Mouse (Mus musculus) intestine, embryonic 15.5 days (tissue): Measurements from ENCODE around the gene Rtl8a. TPM values are rescaled to one million over a fixed set of nuclear protein-coding genes. Genes with fewer than 3 reads are reported as not detected.
"Not testable (repeated sequence)": the region's sequence is repeated elsewhere in the genome, so short reads cannot be mapped to it uniquely, and the experiment has no call there.

ENCODE experiments used
- ATAC-seq: fragments of 200-750 bp; cut with Nextera tagmentation; 2 replicates; pipeline ENCODE4 v1.8.0; 2017; ENCODE audit warnings: moderate TSS enrichment, moderate library complexity
- H3K27ac ChIP-seq: fragments of 300-500 bp; sonication (generic); 2 replicates; pipeline ENCODE4 v1.5.1; 2015; ENCODE audit warnings: mild to moderate bottlenecking, inconsistent platforms
- H3K27me3 ChIP-seq: fragments of 300-500 bp; sonication (generic); replicated peaks from 2 replicates; pipeline ENCODE4 v1.6.1; 2015; ENCODE audit warnings: inconsistent platforms
- H3K36me3 ChIP-seq: fragments of 300-500 bp; sonication (generic); 2 replicates; pipeline ENCODE4 v1.6.1; 2015; ENCODE audit warnings: inconsistent platforms
- H3K4me1 ChIP-seq: fragments of 300-500 bp; sonication (generic); replicated peaks from 2 replicates; pipeline ENCODE4 v1.6.1; 2015; ENCODE audit warnings: inconsistent platforms
- H3K4me2 ChIP-seq: fragments of 300-500 bp; sonication (generic); replicated peaks from 2 replicates; pipeline ENCODE4 v1.6.1; 2015; ENCODE audit warnings: mild to moderate bottlenecking, inconsistent platforms
- H3K4me3 ChIP-seq: fragments of 300-500 bp; sonication (generic); replicated peaks from 2 replicates; pipeline ENCODE4 v1.5.1; 2015; ENCODE audit warnings: inconsistent platforms
- H3K9ac ChIP-seq: fragments of 300-500 bp; sonication (generic); 2 replicates; pipeline ENCODE4 v1.6.1; 2015; ENCODE audit warnings: inconsistent platforms
- H3K9me3 ChIP-seq: fragments of 300-500 bp; sonication (generic); 2 replicates; pipeline ENCODE4 v1.6.1; 2016; ENCODE audit warnings: inconsistent platforms
- WGBS: fragments of 180-500 bp; shearing (Covaris S2); methylation state at CpG from one replicate; pipeline ENCODE4 v1.1.7; 2015; 5-methylcytosine and 5-hydroxymethylcytosine counted together
- polyA plus RNA-seq: library from polyadenylated mRNA; unstranded; fragments of >200 nt; fragmentation: Nextera tagmentation; extraction: Ambion mirVana; gene quantifications from 2 replicates; pipeline ENCODE4 v1.2.1, GENCODE M21; 2015

The Rtl8a gene
- 48.5 and 52.1 TPM in 2 replicates for polyA plus RNA-seq

DNA sequence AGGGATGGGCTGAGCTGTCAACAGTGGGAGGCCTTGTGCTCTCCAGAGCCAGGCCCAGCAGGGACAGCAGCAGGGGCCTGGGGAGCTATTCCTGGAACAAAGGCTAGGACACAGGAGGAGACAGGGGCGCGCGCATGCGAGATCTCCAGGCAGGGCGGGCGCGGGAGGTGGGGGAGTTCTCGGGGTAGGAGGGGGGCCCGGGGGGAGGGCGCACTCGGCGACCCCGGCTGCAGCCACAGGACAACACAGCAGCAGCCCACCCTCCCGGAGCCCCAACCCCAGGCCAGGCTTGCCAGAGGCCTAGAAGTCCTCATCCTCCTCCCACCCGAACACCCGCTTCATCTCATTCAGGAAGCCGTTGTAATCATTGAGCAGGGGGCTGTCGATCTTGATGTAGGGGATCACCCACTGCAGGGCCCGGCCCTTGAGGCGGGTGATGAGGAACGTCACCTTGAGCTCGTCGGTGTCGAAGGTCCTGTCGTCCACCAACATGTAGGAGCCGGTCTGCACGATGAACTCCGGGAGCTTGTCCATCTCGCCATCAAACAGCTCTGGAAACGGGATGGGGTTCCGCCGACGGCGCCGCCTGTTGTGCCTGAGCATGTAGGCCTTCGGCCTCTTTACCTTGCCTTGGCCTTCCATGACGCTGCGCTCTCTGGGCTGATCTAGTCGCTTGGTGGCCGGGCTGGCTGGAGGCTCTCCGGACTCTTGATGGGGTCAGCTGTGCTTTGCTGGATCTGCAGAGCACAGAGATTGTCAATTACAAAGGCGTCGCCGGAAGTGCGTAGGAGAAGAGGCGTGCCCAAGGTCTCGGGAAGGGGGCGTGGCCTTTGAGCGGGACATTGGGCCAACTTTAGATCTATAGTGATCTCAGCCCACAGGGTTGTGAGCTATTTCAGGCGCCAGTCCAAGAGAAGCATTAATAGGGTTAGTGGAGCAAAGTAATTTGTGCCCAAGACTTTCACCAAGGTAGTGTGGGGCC lies at the start of gene Rtl8a:
Rtl8a (minus strand) TSS at position 703 of the 982 bp plus-strand sequence.
- peak; percentile 96 for ATAC-seq
- WGBS = 27% methylated on average over 13 of the region's 50 CpGs
- not testable (repeated sequence) for H3K4me1 ChIP-seq, H3K36me3 ChIP-seq, H3K9ac ChIP-seq, H3K27ac ChIP-seq, H3K9me3 ChIP-seq, H3K27me3 ChIP-seq
- peak within 1 kb of the TSS; percentile 24; the same call in 1 of the 2 replicates for H3K4me3 ChIP-seq
- peak within 1 kb of the TSS; percentile 49 for H3K4me2 ChIP-seq

DNA sequence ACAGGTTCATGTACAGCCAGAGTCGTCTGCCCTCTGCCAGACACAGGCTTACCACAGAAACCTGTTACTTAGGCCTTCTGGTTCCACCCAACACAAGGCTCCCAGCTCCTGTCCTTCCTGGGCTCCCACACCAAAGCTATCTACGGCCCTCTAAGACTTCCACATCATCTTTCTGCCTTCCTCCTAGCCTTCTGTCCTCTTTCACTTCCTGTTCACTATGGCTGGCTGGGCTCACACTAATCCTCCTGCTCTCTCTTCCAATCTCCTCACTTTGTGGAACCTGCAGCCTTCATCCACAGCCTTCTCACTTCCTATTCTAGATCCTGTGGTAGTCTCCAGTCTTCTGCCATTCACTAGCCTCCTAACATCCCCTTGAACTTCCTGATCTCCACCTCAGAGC lies 49.7 kb upstream of the Rtl8a start:
- ATAC-seq = no peak
- no peaks in the 10 kb centered on the region for H3K27me3 ChIP-seq
- H3K9ac ChIP-seq = no peak overlapping the region
- no peaks in the 10 kb centered on the region for H3K36me3 ChIP-seq
- no peak overlapping the region for H3K4me2 ChIP-seq
- WGBS = 73% methylated on average over 2 of the region's 2 CpGs
- H3K4me3 ChIP-seq = no peak overlapping the region
- H3K4me1 ChIP-seq = no peaks in the 10 kb centered on the region
- H3K27ac ChIP-seq = no peak overlapping the region
- no peaks in the 10 kb centered on the region for H3K9me3 ChIP-seq

- Histone ChIP-seq H3K4me1 (no peaks in the 10 kb centered on the region), H3K9me3 (no peaks in the 10 kb centered on the region), H3K36me3 (no peaks in the 10 kb centered on the region), H3K27ac (no peak overlapping the region), H3K4me3 (no peak overlapping the region), H3K9ac (no peak overlapping the region), H3K27me3 (no peaks in the 10 kb centered on the region), H3K4me2 (no peak overlapping the region)
- 60% methylated on average over 2 of the region's 2 CpGs for WGBS
- no peak for ATAC-seq
Observed at GRCm38 (mm10) chrX:53692065-53692464, 48.6 kb upstream of the Rtl8a start.

- ATAC-seq, H3K36me3 ChIP-seq, H3K4me1 ChIP-seq, H3K9me3 ChIP-seq, H3K4me3 ChIP-seq, H3K9ac ChIP-seq, H3K4me2 ChIP-seq, H3K27ac ChIP-seq, H3K27me3 ChIP-seq: not testable (repeated sequence)
- 78% methylated on average over 2 of the region's 4 CpGs for WGBS
Observed at GRCm38 (mm10) chrX:53684676-53685075, 41.2 kb upstream of the Rtl8a start.

DNA sequence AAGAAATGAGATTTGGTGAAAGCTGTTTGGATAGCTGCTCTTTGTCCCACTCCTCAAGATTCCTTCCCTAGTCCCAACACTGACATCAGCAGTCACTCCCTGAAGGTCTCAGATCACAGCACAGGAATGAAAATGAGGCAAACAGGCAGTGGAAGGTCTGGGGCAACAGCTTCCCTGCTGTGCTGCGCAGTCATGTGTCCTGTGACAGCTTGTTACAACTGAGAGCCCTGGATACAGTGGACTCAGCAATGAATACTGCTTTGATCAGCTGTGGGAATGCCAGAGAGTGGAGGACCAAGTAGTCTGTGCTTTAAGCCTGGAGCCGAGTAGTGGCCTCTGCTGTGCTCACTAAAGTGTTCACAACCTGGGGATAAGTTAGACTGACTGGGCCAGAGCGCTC lies 39.2 kb upstream of the Rtl8a start:
- 66% methylated on average over 2 of the region's 3 CpGs for WGBS
- not testable (repeated sequence) for H3K4me1 ChIP-seq, H3K36me3 ChIP-seq, H3K27ac ChIP-seq, H3K4me3 ChIP-seq, ATAC-seq, H3K27me3 ChIP-seq, H3K9me3 ChIP-seq, H3K9ac ChIP-seq, H3K4me2 ChIP-seq

- not testable (repeated sequence) for ATAC-seq
- WGBS = 54% methylated on average over 2 of the region's 2 CpGs
Observed at GRCm38 (mm10) chrX:53676943-53677342, 33.5 kb upstream of the Rtl8a start.

DNA sequence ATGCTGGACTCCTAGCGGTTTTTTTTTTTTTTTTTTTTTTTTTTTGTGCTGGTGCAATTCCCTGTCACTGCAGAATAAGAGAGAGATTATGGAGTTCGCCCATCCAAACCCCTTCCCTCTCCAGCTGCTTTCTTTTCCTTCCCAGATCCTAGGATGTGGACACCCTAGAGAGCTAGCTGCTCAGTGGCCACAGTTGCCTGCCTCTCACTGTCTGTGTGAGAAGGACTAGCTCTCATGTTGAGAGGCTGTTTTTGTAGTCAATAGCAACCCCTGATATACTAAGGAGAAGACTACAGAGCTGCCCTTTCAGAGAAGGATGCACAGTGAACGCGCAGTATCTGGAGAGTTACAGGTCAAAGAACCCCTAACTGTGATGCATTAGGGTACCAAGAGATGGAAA lies 27.2 kb upstream of the Rtl8a start:
- WGBS = 17% methylated on average over 3 of the region's 4 CpGs
- not testable (repeated sequence) for H3K9me3 ChIP-seq, H3K27me3 ChIP-seq, H3K4me1 ChIP-seq, H3K27ac ChIP-seq, H3K36me3 ChIP-seq, ATAC-seq, H3K9ac ChIP-seq
- H3K4me2 ChIP-seq = peak overlapping the region; percentile 41
- H3K4me3 ChIP-seq = peak overlapping the region; percentile 25

More at GRCm38 (mm10) chrX:53676943-53677342, 33.5 kb upstream of the Rtl8a start:
- H3K9me3 ChIP-seq, H3K9ac ChIP-seq, H3K4me3 ChIP-seq, H3K27me3 ChIP-seq, H3K27ac ChIP-seq, H3K4me2 ChIP-seq, H3K4me1 ChIP-seq, H3K36me3 ChIP-seq: not testable (repeated sequence)

DNA sequence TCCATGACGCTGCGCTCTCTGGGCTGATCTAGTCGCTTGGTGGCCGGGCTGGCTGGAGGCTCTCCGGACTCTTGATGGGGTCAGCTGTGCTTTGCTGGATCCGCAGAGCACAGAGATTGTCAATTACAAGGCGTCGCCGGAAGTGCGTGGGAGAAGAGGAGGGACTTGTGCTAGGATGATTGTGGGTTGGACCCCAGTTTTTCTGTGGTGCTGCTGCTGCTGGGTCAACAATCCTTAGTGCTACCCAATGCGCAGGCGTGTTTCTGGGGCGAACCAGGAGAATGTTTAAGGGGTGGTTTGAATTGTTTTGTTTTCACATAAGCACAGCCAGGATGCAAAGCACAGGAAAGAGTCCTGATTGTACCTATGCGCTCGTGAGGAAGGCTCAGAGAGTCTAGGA lies 26.8 kb upstream of the Rtl8a start, which contains the start of gene Rtl8b:
Rtl8b (minus strand) TSS at position 115 of the 400 bp plus-strand sequence.
- WGBS = 22% methylated on average over 14 of the region's 15 CpGs
- H3K4me3 ChIP-seq = peak within 1 kb of the TSS; percentile 25
- H3K9me3 ChIP-seq = no peaks in the 10 kb centered on the region
- H3K27ac ChIP-seq = no peak within 1 kb of the TSS
- H3K4me1 ChIP-seq = no peaks in the 10 kb centered on the region
- no peak within 1 kb of the TSS for H3K9ac ChIP-seq
- peak within 1 kb of the TSS; percentile 41 for H3K4me2 ChIP-seq
- H3K27me3 ChIP-seq = no peaks in the 10 kb centered on the region
- peak; percentile 96 for ATAC-seq
- H3K36me3 ChIP-seq = no peaks in the 10 kb centered on the region

GRCm38 (mm10) chrX:53669557-53670270 lies 26.2 kb upstream of the Rtl8a start:
- H3K36me3 ChIP-seq, H3K9me3 ChIP-seq, H3K27ac ChIP-seq, H3K9ac ChIP-seq, H3K27me3 ChIP-seq, H3K4me1 ChIP-seq: not testable (repeated sequence)
- peak overlapping the region; percentile 25 for H3K4me3 ChIP-seq
- H3K4me2 ChIP-seq = 0 out of 2 replicates have a peak overlapping the region, but pooled peaks have one; percentile 22
- peak; percentile 42 for ATAC-seq
- no CpG with 5 or more reads among the region's 36 CpGs for WGBS

- not testable (repeated sequence) for H3K4me2 ChIP-seq, H3K27me3 ChIP-seq, H3K9me3 ChIP-seq, H3K36me3 ChIP-seq, H3K4me1 ChIP-seq, H3K9ac ChIP-seq, H3K27ac ChIP-seq, H3K4me3 ChIP-seq, ATAC-seq
- 63% methylated on average over 4 of the region's 4 CpGs for WGBS
Observed at GRCm38 (mm10) chrX:53652917-53653316, 9.4 kb upstream of the Rtl8a start.

- H3K27ac ChIP-seq = no peak overlapping the region
- H3K36me3 ChIP-seq = no peaks in the 10 kb centered on the region
- no peak overlapping the region for H3K4me2 ChIP-seq
- 74% methylated on average over 6 of the region's 6 CpGs for WGBS
- no peak for ATAC-seq
- no peaks in the 10 kb centered on the region for H3K4me1 ChIP-seq
- no peaks in the 10 kb centered on the region for H3K27me3 ChIP-seq
- no peaks in the 10 kb centered on the region for H3K9me3 ChIP-seq
- no peak overlapping the region for H3K9ac ChIP-seq
- H3K4me3 ChIP-seq = no peak overlapping the region
Observed at GRCm38 (mm10) chrX:53645885-53646284, 2.4 kb upstream of the Rtl8a start.

DNA sequence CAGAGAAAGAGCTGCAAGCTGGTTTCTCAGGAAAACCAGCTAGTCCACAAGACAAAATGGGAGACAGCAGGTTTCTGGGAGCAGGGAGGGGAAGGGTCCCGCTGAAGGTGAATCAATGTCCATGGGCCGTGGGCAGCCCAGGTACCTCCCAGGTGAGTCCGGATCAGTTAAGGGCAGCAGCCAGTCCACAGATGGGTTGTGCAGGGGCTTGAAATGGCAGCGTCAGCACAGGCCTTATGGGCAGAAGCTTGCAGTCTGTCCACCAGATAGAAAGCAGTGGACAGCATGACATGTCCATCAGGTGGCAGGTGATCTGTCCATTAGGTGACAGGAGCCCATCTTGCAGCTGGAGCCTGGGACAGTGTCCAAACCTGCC lies 890 bp downstream of the Rtl8a start:
- H3K4me2 ChIP-seq = peak overlapping the region; percentile 35; the same call in 1 of the 2 replicates
- not testable (repeated sequence) for H3K9me3 ChIP-seq, H3K27ac ChIP-seq, H3K4me3 ChIP-seq, H3K27me3 ChIP-seq, H3K4me1 ChIP-seq, H3K9ac ChIP-seq, H3K36me3 ChIP-seq, ATAC-seq
- WGBS = 61% methylated on average over 4 of the region's 4 CpGs
